Mouse (Mus musculus): ENCODE data around the gene Mum1l1.
"Not testable (repeated sequence)": the region's sequence is repeated elsewhere in the genome, so short reads cannot be mapped to it uniquely, and the experiment has no call there.

The Mum1l1 gene

DNA sequence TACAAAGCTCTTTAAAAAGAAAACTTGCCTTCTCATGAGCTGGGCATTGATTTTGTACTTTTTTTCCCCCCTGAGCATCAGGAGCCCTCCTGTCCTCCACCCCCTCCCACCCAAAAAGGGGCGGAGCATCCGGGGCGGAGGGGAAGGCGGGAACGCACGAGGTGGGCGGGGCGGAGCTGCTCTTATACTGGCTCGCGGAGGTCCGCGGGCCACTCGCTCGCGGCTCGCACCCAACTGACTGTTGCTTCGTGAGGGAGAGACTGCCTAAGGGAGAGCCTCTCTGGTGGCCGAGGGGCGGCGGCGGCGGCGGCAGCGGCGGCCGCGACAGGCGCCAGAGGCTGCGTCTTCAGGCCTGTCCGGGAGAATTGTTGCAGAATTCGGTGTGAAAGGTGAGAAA is at the start of gene Mum1l1:
TSS of gene Mum1l1 (plus strand) at position 214 of the 397 bp plus-strand sequence.
- DNase-seq (ENCODE audit: low spot score): no peak

DNA sequence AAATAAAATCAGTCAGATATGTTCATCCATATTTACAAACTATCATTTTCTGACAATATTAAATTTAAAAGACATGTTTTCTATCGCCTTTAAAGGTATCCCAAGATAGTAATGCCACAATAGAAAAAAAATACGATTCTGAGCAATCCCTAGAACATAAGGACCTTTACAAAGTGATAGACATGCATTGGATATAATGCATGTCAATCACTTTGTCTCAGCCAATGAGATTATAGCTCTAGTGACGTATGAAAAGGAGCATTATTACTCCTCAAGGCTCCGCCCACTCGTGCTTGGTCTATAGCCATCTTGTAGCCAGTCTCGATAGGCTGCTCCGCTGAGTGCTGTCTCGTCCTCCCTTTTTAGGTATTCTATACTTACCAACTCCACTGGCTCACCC is 30.9 kb upstream of the Mum1l1 start, which contains the start of gene 4933428M09Rik:
TSS of gene 4933428M09Rik (plus strand) at position 301 of the 400 bp plus-strand sequence.
- DNase-seq (ENCODE audit: low spot score): no peak

DNA sequence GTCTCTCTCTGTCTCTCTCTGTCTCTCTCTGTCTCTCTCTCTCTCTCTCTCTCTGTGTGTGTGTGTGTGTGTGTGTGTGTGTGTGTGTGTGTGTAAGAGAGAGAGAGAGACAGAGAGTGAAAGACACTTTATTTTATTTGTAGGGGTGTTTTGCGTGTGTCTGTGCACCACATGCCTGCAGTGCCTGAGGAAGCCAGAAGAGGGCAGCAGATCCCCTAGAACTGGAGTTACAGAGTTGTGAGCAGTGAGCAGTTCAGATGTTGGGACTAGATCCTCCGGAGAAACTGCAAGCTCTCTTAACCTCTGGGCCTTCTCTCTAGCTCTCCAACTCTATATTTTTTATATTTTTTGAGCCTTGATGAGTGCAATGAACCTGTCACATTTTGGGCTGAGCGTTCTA is 18.3 kb upstream of the Mum1l1 start:
- DNase-seq (ENCODE audit: low spot score): not testable (repeated sequence)

DNA sequence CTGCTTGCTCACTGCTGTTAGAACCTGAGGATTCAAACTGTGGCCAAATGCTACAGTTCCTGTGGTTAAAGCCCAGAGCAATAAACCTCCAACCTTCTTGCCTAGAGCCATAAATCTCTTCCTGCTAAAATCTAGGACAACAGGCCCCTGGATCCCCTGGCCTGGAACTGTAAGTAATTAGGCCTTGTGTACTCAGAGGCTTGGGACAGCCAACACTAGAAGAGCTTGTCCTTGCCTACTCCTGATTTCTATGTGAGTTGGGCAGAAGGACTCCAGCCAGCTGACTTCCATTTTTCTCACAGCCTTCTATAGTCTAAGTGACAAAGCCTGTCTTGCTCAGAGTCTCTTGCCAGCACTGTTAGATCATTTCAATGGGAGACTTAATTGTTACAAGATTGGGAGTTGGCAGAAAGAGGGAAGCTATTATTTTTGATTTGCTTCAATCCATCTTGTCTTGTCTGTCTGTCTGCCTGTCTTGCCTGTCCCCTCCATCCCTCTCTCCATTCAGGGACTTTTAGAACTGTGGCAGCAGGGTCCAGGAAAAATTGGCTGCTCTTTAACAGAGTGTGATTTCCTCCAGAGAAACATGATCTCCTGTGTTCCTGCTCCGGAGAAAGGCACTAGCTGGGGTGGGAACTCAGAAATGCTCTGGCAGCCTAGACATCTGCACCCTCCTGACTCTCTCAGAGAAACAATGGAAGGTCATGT is 15.1 kb upstream of the Mum1l1 start:
- no peak for DNase-seq (ENCODE audit: low spot score)

DNA sequence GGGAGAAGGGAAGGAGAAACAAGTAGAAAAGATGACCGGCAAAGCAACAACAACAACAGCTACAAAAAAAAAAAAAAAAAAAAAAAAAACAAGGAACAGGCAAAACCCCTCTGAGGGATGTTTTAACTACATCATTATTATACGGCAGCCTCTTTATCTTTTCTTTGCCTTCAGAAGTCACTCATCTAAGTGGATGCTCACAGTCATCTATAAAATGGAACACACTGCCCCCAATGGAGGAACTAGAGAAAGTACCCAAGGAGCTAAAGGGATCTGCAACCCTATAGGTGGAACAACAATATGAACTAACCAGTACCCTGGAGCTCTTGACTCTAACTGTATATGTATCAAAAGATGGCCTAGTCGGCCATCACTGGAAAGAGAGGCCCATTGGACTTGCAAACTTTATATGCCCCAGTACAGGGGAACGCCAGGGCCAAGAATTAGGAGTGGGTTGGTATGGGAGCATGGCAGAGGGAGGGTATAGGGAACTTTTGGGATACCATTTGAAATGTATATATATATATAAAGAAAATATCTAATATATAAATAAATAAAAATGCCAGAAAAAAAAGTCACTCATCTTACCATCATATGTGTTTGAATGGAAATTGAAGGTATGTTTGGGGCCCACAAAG is 532 bp upstream of the Mum1l1 start:
- DNase-seq (ENCODE audit: low spot score): not testable (repeated sequence)

- no peak for DNase-seq (ENCODE audit: low spot score)
These were observed 4.9 kb downstream of the Mum1l1 start for GRCm38 (mm10) chrX:139214765-139215164.

DNA sequence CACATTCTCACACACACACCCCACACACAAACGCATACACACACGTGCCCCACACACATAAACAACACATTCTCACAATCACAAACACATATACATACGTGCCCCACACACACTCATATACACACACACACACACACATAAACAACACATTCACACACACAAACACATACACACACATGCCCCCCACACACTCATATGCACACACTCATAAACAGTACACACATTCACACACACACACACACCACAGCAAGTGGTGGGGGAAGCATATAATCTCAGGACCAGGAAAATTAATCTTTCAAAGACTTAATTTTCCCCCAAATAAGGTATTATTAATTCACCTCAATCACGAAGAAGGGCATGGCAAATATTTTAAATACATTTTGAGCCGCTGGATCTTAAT is 6.6 kb downstream of the Mum1l1 start:
- no peak for DNase-seq (ENCODE audit: low spot score)

- DNase-seq (ENCODE audit: low spot score): peak; percentile 7
These were observed 7.2 kb downstream of the Mum1l1 start for GRCm38 (mm10) chrX:139216991-139217593.

- no peak for DNase-seq (ENCODE audit: low spot score)
These were observed 7.9 kb downstream of the Mum1l1 start for GRCm38 (mm10) chrX:139217776-139218175.

DNA sequence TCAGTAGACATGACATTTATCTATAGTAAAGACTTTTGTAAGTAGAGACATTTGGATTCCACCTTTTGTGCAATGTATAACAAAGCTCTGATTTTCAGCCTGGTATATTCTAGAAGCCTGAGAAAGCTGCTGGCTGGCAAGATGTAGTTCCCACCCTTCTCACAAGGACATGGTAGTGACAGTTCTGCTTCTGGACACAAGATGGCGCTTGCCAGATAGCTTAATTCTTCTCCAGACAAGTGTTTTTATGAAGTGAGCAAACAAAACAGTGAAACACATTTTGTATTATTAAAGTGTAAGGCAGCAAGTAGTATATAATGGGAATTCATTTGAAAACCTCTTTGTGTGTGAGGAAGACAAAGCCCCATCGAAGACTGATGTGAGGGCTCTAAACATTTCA is 9.2 kb downstream of the Mum1l1 start:
- peak; percentile 20 for DNase-seq (ENCODE audit: low spot score)

- no peak for DNase-seq (ENCODE audit: low spot score)
These were observed 11.0 kb downstream of the Mum1l1 start for GRCm38 (mm10) chrX:139220830-139221229.

DNA sequence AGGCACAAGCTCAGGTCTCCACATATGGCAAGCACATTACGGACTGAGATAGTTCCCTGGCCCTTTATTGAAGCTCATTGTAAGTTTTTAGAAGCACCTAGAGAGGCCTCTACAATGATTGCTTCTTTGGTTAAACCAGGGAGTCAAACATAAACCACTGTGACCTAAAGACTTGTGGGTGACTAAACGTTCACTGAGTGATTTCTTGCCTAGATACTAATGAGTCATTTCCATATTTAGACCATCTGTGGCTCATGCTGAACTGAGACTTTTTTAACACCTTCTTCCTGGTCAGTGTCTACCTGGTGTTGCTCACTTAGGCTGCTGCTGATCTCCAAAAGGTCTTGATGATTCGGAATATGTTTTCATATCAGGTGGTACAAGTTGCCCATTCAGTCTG is 12.1 kb downstream of the Mum1l1 start:
- DNase-seq (ENCODE audit: low spot score): no peak

DNA sequence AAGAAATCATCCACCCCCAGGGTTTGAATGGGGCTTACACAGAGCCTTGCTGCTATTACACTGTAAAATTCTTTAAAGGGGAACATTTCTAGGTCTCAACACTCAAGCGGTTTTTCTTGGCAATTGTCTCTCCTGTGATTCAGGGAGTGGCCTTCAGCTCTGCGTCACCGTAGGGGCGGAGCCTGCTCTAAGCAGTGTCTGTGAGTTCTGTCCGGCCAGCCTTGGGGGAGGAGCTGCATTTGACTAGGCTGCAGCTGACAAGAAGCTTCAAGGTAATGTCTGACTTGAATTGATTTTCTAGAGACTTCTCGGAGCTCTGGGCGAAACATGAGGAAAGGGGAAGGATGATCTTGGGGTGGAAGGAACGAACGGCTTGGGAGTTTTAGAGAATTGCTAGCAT is 21.3 kb downstream of the Mum1l1 start:
- DNase-seq (ENCODE audit: low spot score): no peak

DNA sequence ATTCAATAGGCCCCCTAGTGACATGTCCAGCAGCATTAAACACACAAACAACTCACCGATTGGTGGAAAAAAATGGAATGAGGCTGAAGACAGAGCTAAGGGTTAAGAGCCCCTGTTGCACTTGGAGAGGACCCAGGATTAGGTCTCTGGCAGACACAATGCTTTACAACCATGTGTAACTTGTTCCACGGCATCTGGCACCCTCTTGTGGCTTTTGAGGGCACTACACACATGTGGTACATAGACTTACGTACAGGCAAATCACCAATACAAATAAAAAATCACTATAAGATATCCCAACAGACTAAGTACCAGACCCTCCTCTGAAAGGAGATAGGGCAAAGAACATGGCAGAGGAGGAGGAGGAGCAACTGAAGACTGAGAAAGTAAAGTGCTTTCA is 37.5 kb downstream of the Mum1l1 start:
- DNase-seq (ENCODE audit: low spot score): no peak

DNA sequence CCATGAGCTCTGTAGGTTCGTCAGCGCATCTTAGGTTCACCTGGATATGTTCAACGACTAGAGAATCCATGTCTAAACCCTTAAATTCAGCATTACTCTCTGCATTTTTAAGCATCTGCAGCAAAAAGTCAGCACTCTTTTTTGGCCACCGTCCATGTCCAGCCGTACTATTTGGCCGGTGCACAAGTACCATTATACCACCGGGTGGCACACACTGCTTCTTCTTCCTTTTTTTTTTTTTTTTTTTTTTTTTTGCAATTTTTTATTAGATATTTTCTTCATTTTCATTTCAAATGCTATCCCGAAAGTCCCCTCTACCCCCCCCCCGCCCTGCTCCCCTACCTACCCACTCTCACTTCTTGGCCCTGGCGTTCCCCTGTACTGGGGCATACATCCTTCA is 47.2 kb downstream of the Mum1l1 start:
- DNase-seq (ENCODE audit: low spot score): no peak

GRCm38 (mm10) chrX:139281966-139282365 is 72.1 kb downstream of the Mum1l1 start:
- DNase-seq (ENCODE audit: low spot score): no peak
